Mouse (Mus musculus): Measurements from ENCODE around the gene Lcat. TPM values are rescaled to one million over a fixed set of nuclear protein-coding genes. Genes with fewer than 3 reads are reported as not detected.
A peak's percentile ranks its signal among the peaks of the same experiment; 100 is the strongest.

Gene Lcat
- polyA plus RNA-seq, 1 experiment from 2014 or later = 1.3 TPM

DNA sequence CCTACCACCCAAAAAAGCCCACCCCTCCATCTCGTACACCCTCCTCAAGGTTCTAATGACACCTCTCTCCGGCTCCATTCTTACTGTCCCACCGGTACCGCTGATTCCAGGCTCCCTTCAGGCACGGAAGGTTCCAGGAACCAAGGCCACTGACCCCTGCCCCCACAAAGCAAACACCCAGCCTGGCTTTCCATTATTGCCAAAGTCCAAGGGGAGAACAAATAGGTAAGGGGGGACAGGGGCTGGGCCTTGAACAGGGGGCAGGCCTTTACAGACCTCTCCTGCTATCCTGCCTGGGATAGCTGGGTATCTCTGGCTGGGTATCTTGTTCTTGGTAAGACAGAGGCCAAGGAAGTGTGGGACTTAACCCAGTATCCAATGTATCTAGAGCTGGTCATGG lies 640 bp downstream of the Lcat start:
- Histone ChIP-seq H3K36me3 (peaks cover 60% of the 10 kb centered on the region), H3K9me3 (replicated peaks) (no peaks in the 10 kb centered on the region)
- 94% methylated on average over 5 of the region's 5 CpGs for WGBS

DNA sequence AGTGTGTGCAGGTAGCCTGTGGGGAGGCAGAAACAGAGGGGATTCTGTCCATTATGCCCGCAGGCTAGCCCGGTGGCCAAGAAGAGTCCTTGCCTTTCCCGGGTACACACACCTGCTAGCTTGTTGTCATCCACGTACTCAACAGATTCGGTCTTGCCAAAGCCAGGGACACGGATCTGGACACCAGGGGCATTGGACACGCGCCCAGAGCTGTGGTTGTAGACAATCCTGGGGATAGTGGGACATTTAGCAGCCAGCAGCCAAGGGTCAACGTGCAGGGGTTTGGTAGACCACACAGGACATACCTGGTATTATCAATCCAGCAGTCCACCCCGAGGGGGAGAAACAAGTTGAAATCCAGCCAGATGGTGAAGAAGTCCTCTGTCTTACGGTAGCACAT lies 1.2 kb downstream of the Lcat start:
- Histone ChIP-seq H3K27me3 (no peaks in the 10 kb centered on the region), H3K4me3 (no peak overlapping the region), H3K9me3 (replicated peaks) (no peaks in the 10 kb centered on the region), H3K4me1 (replicated peaks) (peaks cover 4% of the 10 kb centered on the region; the same call in 1 of the 2 replicates), H3K27ac (no peak overlapping the region), H3K4me2 (no peak overlapping the region), H3K9ac (no peak overlapping the region), H3K36me3 (peaks cover 55% of the 10 kb centered on the region)
- WGBS = 85% methylated on average over 11 of the region's 11 CpGs
- ATAC-seq (replicated peaks; ENCODE audit: insufficient number of reproducible peaks, insufficient read depth, low FRiP score, low read depth) = no peak

More for the DNA sequence above, 640 bp downstream of the Lcat start:
- H3K9ac ChIP-seq = no peak overlapping the region
- no peak overlapping the region for H3K4me2 ChIP-seq
- H3K4me3 ChIP-seq = no peak overlapping the region
- no peak for ATAC-seq (replicated peaks; ENCODE audit: insufficient number of reproducible peaks, insufficient read depth, low FRiP score, low read depth)
- no peak overlapping the region for H3K27ac ChIP-seq
- no peaks in the 10 kb centered on the region for H3K27me3 ChIP-seq
- peaks cover 4% of the 10 kb centered on the region; the same call in 1 of the 2 replicates for H3K4me1 ChIP-seq (replicated peaks)

DNA sequence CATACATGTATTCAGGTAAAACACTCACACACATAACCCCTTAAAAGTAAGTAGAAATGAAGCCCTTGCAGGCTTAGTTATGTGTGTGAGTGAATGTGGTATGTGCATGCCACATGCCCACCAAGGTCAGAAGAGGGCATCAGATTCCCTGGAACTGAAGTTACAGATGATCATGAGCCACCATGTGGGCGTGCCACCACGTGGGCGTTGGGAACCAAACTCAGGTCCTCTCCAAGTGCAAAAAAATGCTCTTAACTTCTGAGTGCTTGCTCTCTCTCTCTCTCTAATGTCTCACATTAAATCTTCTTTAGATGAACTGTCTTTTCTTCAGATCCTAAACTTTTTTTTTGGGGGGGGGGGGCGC lies 4.9 kb downstream of the Lcat start, which contains the start of gene Psmb10:
TSS of gene Psmb10 (minus strand) at position 139 of the 364 bp plus-strand sequence.
- peaks cover 13% of the 10 kb centered on the region for H3K4me1 ChIP-seq (replicated peaks)
- peak within 1 kb of the TSS; percentile 85 for H3K4me2 ChIP-seq
- peaks cover 19% of the 10 kb centered on the region for H3K36me3 ChIP-seq
- H3K27me3 ChIP-seq = no peaks in the 10 kb centered on the region
- peak within 1 kb of the TSS; percentile 89 for H3K27ac ChIP-seq
- H3K9ac ChIP-seq = peak within 1 kb of the TSS; percentile 70
- WGBS = 14% methylated on average over 4 of the region's 4 CpGs
- ATAC-seq (replicated peaks; ENCODE audit: insufficient number of reproducible peaks, insufficient read depth, low FRiP score, low read depth) = no peak
- peak within 1 kb of the TSS; percentile 68 for H3K4me3 ChIP-seq
- no peaks in the 10 kb centered on the region for H3K9me3 ChIP-seq (replicated peaks)

DNA sequence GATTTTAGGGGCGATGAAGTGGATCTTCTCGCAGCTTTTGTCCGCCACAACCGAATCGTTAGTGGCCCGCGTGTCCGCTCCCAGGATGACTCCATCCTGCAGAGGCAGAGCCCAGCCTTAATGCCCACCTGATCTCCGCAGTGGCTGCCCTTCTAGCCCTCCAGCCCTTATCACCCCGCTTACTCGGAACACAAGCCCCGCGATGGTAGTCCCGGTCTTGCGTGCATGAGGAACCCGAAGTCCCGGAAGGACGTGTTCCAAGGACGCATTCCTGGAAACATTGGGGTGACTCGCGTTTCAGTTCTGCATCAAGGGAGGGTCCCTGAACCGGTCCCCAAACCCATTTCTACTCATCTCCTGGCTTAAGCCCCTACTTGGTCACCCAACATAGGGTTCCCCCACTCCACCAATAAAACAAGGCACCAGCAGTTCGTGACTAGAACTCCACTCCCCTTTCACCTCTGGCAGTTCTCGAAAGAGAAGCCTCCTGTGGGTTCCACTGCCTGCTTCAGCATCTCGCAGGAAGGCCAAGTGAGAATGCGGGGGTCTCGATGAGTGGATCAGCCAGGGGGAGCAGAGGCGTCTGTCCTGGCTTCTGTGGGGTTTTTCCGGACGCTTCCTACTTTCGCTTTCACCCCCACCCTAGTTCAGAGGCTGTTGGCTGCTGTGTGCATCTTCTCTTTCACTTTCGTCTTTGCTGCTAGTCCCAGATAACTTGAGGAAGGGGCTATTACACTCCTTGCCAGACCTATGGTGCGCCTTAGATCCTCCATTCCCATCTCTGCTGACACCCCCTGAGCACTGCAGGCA lies 5.5 kb downstream of the Lcat start:
- H3K27me3 ChIP-seq = no peaks in the 10 kb centered on the region
- H3K4me2 ChIP-seq = peak overlapping the region; percentile 85
- peaks cover 13% of the 10 kb centered on the region for H3K4me1 ChIP-seq (replicated peaks)
- H3K9ac ChIP-seq = peak overlapping the region; percentile 70
- H3K36me3 ChIP-seq = peaks cover 13% of the 10 kb centered on the region; the same call in 1 of the 2 replicates
- WGBS = under 1% methylated on average over 33 of the region's 33 CpGs
- peak overlapping the region; percentile 68 for H3K4me3 ChIP-seq
- peak; percentile 15; the same call in 1 of the 2 replicates for ATAC-seq (replicated peaks; ENCODE audit: insufficient number of reproducible peaks, insufficient read depth, low FRiP score, low read depth)
- H3K9me3 ChIP-seq (replicated peaks) = no peaks in the 10 kb centered on the region
- H3K27ac ChIP-seq = peak overlapping the region; percentile 89

DNA sequence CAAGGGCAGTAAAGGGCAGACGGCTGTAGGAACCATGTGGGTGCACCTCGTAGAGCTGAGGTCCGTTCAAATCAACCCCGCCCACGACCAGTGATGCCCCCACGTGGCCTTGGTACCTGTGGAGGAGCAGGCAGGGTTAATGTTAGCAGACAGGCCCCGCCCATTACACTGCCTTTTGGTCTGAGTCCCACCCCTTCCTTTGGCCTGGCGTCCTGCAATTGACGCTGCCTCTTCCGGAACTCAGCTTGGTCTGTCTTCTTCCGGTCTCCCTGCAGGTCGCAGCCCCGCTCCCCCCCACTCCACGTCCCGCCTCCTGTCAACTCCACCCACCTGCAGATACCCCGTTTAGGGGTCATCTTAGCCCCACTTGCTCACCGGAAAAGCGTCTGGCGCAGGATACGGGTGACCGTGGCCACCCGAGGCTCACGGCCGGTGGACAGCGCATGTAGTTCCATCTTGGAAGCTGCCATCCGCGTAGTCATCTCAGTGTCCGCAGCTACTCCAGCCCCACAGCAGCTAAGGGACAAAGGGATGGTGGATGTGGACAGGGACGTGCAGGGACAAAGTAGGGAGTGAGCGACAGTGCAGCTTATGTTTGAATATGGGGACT lies 6.2 kb downstream of the Lcat start:
- Histone ChIP-seq H3K4me3 (peak overlapping the region; percentile 68), H3K4me2 (peak overlapping the region; percentile 85), H3K36me3 (peaks cover 10% of the 10 kb centered on the region; the same call in 1 of the 2 replicates), H3K9ac (peak overlapping the region; percentile 70), H3K9me3 (replicated peaks) (no peaks in the 10 kb centered on the region), H3K27ac (peak overlapping the region; percentile 89), H3K27me3 (no peaks in the 10 kb centered on the region), H3K4me1 (replicated peaks) (peaks cover 13% of the 10 kb centered on the region)
- peak; percentile 87 for ATAC-seq (replicated peaks; ENCODE audit: insufficient number of reproducible peaks, insufficient read depth, low FRiP score, low read depth)
- WGBS = 1% methylated on average over 30 of the region's 30 CpGs

DNA sequence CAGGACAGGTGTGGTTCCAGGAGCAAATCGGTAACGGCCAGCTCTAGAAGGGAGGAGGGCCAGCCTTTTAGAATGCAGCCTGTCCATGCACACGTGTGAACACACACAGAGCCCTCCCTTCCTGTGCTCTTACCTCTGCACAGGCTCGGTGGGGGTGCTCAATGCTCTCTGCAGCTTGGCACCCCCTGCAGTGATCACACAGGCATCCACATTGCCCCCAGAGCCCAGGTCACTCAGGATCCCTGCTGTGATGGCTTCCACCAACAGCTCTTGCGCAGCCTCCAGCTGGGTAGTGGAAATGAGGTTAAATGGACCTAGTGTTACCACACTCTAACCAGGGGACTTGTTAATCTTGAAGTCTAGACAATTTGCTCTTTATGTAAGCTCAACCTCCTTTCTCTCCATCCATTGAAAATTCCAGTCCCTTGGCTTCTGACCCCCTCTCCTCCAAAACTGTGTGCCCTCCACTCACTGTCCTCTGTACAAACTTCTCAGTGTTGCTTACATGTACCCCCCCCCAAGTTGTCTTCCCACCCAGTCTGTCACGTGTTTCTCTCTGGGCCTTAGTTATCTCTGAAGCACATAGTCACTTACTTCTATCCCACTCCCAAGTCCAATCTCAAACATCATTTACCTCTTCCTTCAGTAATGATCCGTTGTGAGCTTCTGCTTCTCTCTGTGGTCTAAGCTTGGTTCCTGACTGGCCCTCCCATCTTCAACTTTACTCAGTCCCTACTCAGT lies 7.1 kb downstream of the Lcat start:
- peak overlapping the region; percentile 70 for H3K9ac ChIP-seq
- H3K4me1 ChIP-seq (replicated peaks) = peaks cover 13% of the 10 kb centered on the region
- ATAC-seq (replicated peaks; ENCODE audit: insufficient number of reproducible peaks, insufficient read depth, low FRiP score, low read depth) = no peak
- 0 out of 2 replicates have a peak, but pooled peaks cover 5% of the 10 kb centered on the region for H3K36me3 ChIP-seq
- H3K4me3 ChIP-seq = peak overlapping the region; percentile 68
- H3K4me2 ChIP-seq = peak overlapping the region; percentile 85
- no peaks in the 10 kb centered on the region for H3K27me3 ChIP-seq
- 25% methylated on average over 7 of the region's 7 CpGs for WGBS
- no peaks in the 10 kb centered on the region for H3K9me3 ChIP-seq (replicated peaks)
- H3K27ac ChIP-seq = peak overlapping the region; percentile 89

DNA sequence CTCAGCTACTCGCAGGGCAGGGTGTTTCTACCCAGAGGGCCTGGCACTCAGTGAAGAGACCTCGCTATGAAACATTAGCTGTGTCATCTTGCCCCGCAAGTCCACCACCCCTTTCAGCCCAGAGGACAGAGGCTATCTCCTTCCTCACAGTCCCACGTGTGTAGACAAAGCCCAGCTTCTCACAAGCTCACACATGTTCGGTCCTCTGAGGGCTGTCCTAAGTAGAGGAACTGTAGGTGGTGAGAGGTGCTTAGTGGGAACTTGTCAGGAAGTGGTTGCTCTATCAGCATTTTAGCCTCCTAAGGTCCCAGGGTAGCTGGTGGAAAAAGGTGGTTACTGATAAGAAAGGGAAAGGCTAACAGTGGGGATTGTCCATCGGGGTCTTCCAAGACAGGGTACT lies 8.1 kb downstream of the Lcat start:
- no peak overlapping the region for H3K9ac ChIP-seq
- H3K4me2 ChIP-seq = no peak overlapping the region
- no peak overlapping the region for H3K27ac ChIP-seq
- WGBS = 56% methylated on average over 6 of the region's 6 CpGs
- H3K27me3 ChIP-seq = no peaks in the 10 kb centered on the region
- H3K4me3 ChIP-seq = no peak overlapping the region
- ATAC-seq (replicated peaks; ENCODE audit: insufficient number of reproducible peaks, insufficient read depth, low FRiP score, low read depth) = no peak
- 0 out of 2 replicates have a peak, but pooled peaks cover 8% of the 10 kb centered on the region for H3K36me3 ChIP-seq
- peaks cover 16% of the 10 kb centered on the region for H3K4me1 ChIP-seq (replicated peaks)
- no peaks in the 10 kb centered on the region for H3K9me3 ChIP-seq (replicated peaks)

DNA sequence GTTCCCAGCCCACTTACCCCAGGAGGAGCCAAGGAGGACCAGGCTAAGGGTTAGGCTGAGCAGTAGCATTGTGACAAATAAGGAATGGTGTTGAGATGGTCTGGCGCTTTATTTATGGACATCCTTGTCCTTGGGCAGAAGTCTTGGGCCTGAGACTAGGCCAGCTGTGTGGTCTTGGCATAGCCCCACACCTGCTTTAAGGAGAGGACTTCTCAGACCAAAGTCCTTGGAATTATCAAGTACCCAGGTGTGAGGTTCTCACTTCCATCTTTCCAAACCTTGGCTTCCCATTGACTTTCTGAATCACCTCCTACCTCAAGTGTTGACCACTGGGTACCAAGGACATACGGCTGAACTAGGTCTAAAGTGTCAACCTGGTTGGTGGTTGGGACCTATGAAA lies 9.4 kb downstream of the Lcat start, which contains the start of gene Ctrl:
TSS of gene Ctrl (minus strand) at position 101 of the 400 bp plus-strand sequence.
- H3K4me3 ChIP-seq = no peak within 1 kb of the TSS
- no peak within 1 kb of the TSS for H3K4me2 ChIP-seq
- H3K9ac ChIP-seq = no peak within 1 kb of the TSS
- H3K27me3 ChIP-seq = no peaks in the 10 kb centered on the region
- peaks cover 16% of the 10 kb centered on the region for H3K4me1 ChIP-seq (replicated peaks)
- no peak for ATAC-seq (replicated peaks; ENCODE audit: insufficient number of reproducible peaks, insufficient read depth, low FRiP score, low read depth)
- H3K36me3 ChIP-seq = 0 out of 2 replicates have a peak, but pooled peaks cover 10% of the 10 kb centered on the region
- H3K27ac ChIP-seq = no peak within 1 kb of the TSS
- 90% methylated on average over 2 of the region's 2 CpGs for WGBS
- H3K9me3 ChIP-seq (replicated peaks) = no peaks in the 10 kb centered on the region

DNA sequence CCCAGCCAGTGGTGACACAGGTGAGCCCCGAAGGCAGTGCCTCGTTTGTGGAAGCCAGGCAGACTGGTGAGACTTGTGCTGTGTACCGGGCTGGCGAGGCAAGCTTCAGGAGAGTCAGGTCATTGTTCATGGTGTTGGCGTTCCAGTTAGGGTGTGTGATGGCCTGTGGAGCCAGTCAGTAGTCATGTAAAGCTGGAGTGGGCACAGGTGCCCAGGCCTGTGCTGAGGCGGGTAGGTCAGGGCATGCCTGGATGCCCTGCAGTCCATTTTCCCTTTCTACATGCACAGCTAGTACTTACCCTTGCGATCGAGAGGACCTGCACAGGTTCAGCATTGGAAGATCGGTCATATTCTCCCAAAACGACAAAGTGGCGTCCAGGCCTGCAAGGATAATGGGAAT lies 10.7 kb downstream of the Lcat start:
- no peak overlapping the region for H3K4me2 ChIP-seq
- 0 out of 2 replicates have a peak, but pooled peaks cover 10% of the 10 kb centered on the region for H3K36me3 ChIP-seq
- WGBS = 85% methylated on average over 11 of the region's 11 CpGs
- H3K4me1 ChIP-seq (replicated peaks) = peaks cover 12% of the 10 kb centered on the region
- no peaks in the 10 kb centered on the region for H3K27me3 ChIP-seq
- H3K27ac ChIP-seq = no peak overlapping the region
- ATAC-seq (replicated peaks; ENCODE audit: insufficient number of reproducible peaks, insufficient read depth, low FRiP score, low read depth) = no peak
- no peak overlapping the region for H3K4me3 ChIP-seq
- no peak overlapping the region for H3K9ac ChIP-seq
- H3K9me3 ChIP-seq (replicated peaks) = no peaks in the 10 kb centered on the region

DNA sequence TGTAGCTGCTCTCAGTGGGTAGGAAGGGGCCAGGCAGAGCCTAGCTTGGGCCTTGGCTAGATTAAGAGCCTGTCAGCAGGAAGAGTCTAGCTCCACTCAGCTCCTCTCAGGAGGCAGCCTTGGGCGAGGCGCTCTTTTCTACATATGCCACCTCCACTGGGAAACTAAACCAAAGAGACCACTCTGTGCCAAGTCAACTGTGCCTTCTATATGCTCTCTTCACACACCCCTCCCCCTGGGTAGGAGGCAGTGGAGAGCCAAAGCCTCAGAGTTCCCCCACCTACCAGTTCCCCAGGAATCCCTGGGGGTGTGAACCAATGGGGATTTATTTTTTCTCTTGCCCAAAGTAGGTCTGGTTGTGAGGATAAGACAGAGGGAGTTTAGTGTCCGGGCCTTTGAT lies 11.9 kb downstream of the Lcat start:
- ATAC-seq (replicated peaks; ENCODE audit: insufficient number of reproducible peaks, insufficient read depth, low FRiP score, low read depth) = no peak
- WGBS = 78% methylated on average over 3 of the region's 3 CpGs
- no peak overlapping the region for H3K27ac ChIP-seq
- no peaks in the 10 kb centered on the region for H3K9me3 ChIP-seq (replicated peaks)
- no peaks in the 10 kb centered on the region for H3K27me3 ChIP-seq
- no peak overlapping the region for H3K9ac ChIP-seq
- H3K4me3 ChIP-seq = no peak overlapping the region
- H3K4me1 ChIP-seq (replicated peaks) = peaks cover 8% of the 10 kb centered on the region; the same call in 1 of the 2 replicates
- no peak overlapping the region for H3K4me2 ChIP-seq
- 0 out of 2 replicates have a peak, but pooled peaks cover 10% of the 10 kb centered on the region for H3K36me3 ChIP-seq

DNA sequence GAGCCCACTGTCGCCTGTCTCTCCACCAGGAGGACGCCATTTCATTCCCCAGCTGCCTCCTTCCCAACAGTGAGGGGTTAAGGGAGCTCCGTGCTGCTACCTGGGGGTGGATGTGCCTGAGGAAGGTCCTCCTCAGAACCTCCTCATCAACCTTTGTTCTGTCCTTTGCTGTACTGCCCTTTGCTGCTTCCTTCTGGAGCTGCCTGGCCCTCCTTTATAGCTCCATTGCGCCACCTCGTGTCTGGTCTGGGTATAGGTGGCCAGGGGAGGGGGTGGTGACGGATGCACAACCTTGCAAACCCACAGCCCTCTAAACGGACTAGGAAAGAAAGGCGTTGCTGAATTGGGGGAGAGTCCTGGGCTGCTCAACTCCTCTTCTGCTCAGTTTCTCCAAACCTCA lies 12.6 kb downstream of the Lcat start:
- Histone ChIP-seq H3K4me2 (no peak overlapping the region), H3K4me1 (replicated peaks) (0 out of 2 replicates have a peak, but pooled peaks cover 3% of the 10 kb centered on the region), H3K9ac (0 out of 2 replicates have a peak overlapping the region, but pooled peaks have one; percentile 2), H3K27ac (peak overlapping the region; percentile 15; the same call in 1 of the 2 replicates), H3K4me3 (no peak overlapping the region), H3K27me3 (no peaks in the 10 kb centered on the region), H3K36me3 (0 out of 2 replicates have a peak, but pooled peaks cover 10% of the 10 kb centered on the region), H3K9me3 (replicated peaks) (no peaks in the 10 kb centered on the region)
- 16% methylated on average over 8 of the region's 8 CpGs for WGBS
- ATAC-seq (replicated peaks; ENCODE audit: insufficient number of reproducible peaks, insufficient read depth, low FRiP score, low read depth) = no peak

All from heart, embryonic 15.5 days (tissue).